Mouse (Mus musculus): ENCODE data around the gene Cd300lf. TPM values are rescaled to one million over a fixed set of nuclear protein-coding genes. Genes with fewer than 3 reads are reported as not detected.

Cd300lf gene
- polyA plus RNA-seq, 1 experiment = not detected

GRCm38 (mm10) chr11:115164341-115164975 lies 30.7 kb upstream of the Cd300lf start:
- no peak for TF ChIP-seq GATA1 (IDR thresholded peaks at IDR 0.05; ENCODE audit: low read length)

DNA sequence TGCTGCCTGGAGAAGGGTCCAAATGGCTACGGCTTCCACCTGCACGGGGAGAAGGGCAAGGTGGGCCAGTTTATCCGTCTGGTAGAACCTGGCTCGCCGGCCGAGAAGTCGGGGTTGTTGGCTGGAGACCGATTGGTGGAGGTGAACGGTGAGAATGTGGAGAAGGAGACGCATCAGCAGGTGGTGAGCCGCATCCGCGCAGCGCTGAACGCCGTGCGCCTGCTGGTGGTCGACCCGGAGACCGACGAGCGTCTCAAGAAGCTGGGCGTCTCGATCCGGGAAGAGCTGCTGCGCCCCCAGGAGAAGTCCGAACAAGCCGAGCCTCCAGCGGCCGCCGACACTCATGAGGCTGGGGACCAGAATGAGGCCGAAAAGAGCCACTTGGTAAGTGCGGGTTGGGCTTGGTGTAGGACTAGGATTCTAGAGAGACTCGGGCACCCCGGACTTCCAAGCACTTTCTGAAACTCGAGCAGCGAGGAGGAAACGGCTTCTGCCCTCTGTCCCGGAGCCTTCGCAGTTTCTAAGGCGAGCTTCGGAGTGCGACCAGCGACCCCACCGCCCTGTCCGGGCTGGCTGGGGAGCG lies 29.9 kb upstream of the Cd300lf start:
- no peak for TF ChIP-seq GATA1 (IDR thresholded peaks at IDR 0.05; ENCODE audit: low read length)

DNA sequence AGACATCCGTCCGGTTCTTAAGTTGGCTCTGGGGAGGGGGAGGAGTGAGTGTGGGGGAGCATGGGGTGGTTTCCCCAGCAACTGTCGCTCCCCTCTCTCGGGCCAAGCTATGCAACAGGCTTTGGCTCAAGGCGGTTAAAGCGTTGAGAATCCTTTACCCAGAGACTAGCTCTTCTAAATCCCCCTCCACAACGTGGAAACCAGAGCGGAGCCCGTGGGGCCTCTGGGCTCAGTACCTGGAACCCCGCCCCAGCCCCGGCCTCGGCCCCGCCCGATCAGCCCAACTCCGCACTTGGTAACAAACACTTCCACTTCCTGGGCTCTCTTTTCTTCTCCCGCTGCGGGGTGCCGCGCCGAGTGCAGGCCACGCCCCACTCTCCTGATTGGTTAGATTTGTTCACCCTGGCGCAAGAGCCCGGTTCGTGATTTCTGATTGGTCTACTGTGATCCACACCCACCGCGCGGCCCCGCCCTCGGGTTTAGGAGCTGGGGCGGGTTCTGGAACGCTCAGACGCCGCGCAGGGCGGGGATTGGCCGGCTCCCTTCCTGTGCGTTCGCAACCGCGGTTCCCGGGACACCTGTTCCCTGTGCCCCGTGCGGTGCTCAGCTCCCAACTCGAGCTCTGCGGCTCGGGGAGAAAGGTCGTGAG lies 29.2 kb upstream of the Cd300lf start, which contains the start of gene Slc9a3r1:
Slc9a3r1 (plus strand) TSS at position 510 of the 649 bp plus-strand sequence.
- no peak for TF ChIP-seq GATA1 (IDR thresholded peaks at IDR 0.05; ENCODE audit: low read length)

- no peak for TF ChIP-seq GATA1 (IDR thresholded peaks at IDR 0.05; ENCODE audit: low read length)
Observed at GRCm38 (mm10) chr11:115162205-115162601, 28.4 kb upstream of the Cd300lf start.

DNA sequence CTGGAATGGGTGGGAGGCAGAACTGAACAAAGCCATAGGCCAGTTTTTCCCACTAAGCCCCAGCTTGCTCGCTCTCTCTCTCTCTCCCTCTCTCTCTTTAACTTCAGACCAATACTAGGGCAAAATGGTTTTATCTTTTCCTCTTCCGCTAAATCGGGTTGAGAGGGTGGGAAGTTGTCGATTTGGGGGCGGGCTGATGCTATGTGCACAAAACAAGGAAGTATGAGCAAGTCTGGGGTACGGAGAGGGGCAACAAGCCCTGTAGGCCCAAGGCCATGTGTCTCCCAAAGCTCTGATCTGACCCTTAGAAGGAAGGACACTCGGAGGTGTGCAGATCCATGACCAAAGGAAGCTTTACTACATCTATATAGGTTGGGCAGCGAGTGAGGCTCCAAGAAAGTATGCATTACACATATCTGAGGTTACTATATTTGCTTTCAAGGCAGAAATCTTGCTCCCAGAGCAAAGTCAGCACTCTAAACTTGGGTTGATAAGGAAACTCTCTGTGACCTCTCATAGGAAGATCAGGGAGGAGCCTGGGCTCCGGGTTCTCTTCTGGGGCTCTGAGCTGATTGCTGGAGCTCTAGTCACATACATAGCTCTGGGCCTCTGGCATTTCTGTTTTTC lies 27.9 kb upstream of the Cd300lf start:
- no peak for TF ChIP-seq GATA1 (IDR thresholded peaks at IDR 0.05; ENCODE audit: low read length)

DNA sequence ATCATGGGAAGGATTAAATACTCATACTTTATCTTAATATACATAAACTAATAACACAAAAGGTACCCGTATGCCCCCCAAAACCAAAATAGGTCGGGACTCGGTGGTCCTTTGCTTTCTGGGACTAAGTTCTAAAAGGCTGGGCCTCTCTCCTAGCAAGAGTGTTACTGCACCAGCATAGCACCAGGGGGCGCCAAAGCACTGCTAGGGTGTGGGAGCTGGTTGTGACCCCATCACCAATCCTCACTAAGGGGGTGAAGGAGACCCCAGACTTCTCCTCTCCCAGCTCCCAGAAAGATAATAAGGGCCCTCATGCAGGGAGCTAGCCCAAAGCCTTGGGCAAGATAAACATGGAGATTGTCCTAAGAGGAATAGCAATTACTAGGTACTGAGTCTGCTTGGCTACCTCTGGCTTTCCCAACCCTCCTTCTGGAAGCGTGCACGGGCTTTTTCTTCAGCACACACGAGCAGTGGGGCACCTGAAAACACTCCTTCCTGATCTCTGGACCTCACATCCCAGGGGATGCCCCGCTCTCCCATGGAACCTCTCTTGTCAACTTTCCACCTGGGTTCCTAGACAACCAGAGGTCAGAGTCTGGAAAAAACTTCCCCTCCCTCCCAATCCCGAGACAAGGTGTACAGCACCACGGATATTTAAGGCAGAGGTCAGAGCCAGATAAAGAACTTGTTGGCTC lies 27.2 kb upstream of the Cd300lf start:
- no peak for TF ChIP-seq GATA1 (IDR thresholded peaks at IDR 0.05; ENCODE audit: low read length)

DNA sequence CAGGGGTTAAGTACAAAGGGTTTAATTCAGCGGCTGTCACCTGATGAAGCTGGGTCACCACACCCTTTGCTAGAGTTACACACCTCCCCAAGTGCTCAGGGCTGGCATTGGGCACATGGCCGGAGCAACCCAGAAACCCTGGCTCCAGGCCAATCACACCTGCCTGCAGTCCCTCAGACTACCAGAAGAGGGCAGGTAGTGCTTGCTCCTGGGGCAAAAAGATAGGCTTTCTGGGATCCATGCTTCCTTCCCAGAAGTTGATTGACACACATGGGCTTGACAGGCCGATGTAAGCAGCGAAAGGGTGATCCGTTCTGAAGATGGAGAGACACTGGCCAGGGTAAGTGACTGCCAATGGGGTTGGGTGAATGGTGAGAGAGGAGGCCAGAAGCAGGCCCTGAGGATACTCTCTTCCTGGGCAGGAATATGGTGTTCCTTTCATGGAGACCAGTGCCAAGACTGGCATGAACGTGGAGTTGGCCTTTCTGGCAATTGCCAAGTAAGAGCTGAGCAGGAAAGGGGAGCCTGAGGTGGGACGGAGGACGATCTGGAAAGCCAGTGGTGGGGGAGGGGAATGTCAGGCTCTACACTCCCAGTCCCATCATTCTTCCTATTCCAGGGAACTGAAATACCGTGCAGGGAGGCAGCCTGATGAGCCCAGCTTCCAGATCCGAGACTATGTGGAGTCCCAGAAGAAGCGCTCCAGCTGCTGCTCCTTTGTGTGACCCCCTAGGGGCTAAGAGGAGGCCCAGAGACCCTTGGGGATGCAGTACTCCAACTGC lies 26.4 kb upstream of the Cd300lf start:
- TF ChIP-seq GATA1 (IDR thresholded peaks at IDR 0.05; ENCODE audit: low read length) = no peak

- TF ChIP-seq GATA1 (IDR thresholded peaks at IDR 0.05; ENCODE audit: low read length) = no peak
Observed at GRCm38 (mm10) chr11:115157933-115158719, 24.3 kb upstream of the Cd300lf start.

GRCm38 (mm10) chr11:115155053-115155634 lies 21.4 kb upstream of the Cd300lf start:
- no peak for TF ChIP-seq GATA1 (IDR thresholded peaks at IDR 0.05; ENCODE audit: low read length)

DNA sequence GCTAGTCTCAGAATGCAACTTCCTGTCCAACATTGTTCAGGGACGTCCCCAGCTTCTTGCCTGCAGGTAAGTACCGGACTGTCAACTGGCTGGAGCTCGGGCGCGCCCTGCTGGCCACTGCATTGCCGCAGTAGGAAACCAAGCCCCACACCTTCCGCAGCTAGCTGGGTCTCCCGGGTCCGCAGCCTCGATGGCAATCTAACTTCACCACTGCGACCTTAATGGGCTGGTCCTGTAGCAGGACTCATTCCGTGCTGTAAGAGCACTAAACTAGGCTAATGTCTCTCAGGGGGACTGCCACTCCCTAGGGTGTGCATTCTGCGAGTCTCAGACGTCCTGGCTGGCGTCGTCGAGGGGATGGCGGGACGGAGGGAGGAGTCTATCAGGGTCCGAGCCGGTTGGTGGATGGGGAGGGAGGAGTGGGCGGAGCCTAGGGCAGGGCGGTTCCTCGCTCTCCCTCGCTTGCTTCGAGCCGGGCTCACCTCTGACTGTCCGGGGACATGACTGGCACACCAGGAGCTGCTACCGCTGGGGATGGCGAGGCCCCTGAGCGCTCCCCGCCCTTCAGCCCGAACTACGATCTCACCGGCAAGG lies 20.0 kb upstream of the Cd300lf start:
- TF ChIP-seq GATA1 (IDR thresholded peaks at IDR 0.05; ENCODE audit: low read length) = no peak

DNA sequence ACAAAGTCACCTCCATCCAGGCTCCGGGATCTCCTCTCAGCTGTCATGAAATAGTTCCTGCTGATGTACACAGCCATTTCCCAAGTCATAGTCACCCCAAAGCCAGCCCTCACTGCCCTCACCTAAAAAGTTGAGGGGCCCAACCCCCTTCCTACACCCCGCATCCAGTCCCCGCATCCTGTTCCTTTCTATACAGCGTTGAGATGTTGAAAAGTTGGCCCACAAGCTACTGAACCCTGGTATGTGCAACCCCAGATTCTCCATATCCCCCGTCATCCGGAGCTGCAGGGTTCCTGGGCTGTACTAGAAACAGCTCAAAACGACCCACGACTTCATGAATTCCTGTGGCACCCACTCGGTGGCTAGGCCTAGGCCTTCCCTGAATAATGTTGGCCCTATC lies 19.3 kb upstream of the Cd300lf start:
- TF ChIP-seq GATA1 (IDR thresholded peaks at IDR 0.05; ENCODE audit: low read length) = no peak

DNA sequence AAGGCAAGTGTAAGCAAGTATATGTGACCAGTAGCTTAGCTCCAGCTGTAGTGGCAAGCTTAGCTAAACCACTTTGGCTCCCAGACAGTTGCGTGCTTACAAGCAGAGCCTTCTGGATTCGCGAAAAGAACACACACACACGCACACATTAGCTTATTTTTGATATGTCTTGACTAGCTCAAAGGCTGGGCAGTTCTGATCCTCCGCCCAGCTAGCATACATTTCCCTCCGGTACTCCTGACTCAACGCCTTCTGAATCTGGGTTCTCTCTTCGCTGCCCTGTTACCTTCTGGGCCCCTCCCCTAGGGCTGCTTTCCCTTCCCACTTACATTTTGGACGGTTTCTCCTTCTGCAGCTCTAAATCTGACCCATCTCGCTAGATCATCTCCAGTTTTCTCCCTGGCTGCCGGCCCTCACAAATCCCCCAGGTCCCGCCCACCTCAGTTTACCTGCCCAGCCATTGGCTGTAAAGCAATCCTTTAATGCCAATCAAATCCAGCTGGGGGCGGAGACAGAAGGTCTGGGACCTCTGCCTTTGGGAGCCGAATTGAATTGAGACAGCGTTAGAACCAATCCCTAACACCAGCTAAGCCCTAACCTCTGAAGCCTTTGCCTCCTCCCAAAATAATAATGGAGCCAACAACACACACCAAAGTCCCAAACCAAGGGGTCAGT lies 18.1 kb upstream of the Cd300lf start:
- TF ChIP-seq GATA1 (IDR thresholded peaks at IDR 0.05; ENCODE audit: low read length) = no peak

DNA sequence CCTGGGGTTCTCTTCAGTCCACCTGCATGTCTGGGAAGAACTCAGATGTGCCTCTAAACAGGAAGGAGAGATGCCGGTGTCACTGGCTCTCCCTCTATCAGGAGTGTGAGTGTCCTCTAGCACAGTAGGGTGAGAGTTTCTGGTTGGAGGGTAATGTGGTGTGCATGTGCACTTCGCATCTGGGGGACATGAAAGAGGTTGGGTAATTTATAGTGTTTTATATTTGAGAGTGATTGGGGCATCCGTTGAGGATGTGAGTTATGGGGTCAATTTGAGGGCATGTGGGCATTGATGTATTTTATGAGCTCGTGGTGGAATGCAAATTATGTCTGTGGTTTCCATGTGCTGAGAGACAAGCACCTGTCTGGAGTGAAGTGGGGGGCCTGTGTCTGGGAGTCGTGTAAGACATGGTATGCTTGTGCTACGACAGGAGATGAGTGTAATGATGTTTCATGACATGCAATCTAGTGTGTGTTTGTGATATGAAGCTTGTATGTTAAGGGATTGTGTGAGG lies 17.0 kb upstream of the Cd300lf start:
- no peak for TF ChIP-seq GATA1 (IDR thresholded peaks at IDR 0.05; ENCODE audit: low read length)

Measured in G1E-ER4 (cell line).